Mouse (Mus musculus): Measurements from ENCODE around the gene Tnrc6c.
A peak's percentile ranks its signal among the peaks of the same experiment; 100 is the strongest.

Tnrc6c gene

DNA sequence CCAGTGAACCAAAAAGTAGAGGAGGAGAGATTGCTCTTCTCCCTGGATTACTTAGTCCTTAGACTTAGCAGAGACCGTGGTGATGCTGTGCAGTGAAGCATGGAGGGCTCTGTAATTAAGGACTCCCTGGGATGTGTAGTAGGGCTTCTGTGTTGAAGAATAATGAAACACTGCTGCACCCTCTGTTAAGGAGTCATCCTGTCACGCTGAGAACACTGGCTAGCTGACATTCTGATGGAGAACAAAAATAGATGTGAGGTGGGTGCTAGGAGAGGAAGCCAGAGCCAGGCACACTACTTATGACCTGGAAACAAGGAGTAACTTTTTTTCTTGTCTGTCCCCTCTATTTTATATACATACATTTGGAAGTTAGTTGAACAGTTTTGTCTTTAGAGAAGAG is 22.6 kb downstream of the Tnrc6c start:
- no peak for DNase-seq (ENCODE audit: low read depth, low spot score)

DNA sequence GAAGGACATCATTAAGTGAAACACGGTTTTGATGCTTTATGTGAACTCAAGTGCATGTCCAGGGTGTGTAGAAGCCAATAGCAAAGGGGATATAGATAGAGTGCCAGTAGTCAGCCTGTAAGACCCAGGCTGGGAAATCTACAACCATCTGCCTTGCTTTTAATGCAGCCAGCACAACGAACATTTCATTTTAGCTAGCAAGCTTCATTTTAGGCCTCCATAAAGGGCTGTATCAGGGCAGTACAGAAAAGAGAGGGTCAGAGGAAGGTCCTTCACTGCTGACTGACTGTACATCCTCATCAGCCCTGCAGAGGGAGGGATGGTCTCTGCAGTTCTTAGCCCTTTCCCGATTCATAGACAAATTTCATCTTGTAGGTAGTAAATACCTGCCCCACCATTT is 23.0 kb downstream of the Tnrc6c start:
- DNase-seq (ENCODE audit: low read depth, low spot score) = no peak

DNA sequence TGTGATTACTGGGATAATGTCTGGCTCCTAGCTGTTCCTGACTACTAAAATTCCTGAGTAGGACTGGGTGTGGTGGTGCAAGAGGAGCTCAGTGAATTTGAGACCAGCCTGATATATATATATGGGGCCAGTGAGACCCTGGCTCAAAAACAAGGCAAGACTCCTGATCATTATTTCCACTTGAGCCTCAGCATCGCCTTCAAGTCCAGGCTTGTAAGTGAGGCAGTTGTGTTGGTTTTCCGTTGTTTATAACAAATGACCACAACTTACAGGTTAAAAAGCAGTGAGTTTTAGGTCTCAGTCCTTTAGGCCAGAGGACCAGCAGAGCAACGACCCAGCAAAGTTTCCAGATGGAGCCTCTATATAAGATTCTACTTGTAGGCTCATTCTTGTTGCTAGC is 23.5 kb downstream of the Tnrc6c start:
- no peak for DNase-seq (ENCODE audit: low read depth, low spot score)

DNA sequence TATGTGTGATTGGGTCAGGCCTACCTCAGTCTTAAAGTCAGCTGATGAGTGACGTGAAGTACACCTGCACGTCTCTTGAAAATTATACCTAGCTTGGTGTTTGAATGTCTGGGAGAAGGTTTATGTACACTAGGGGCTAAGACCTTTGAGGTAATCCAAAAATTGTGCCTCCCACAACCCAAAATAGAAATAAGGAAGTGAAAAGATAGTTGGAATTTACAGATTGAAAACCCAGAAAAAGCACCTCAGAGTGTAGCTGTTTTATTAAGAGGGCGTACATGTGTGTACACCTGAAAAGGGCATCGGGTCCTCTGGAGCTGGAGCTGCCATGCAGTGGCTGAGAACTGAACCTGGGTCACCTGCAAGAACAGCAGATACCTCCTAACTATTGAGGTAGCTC is 24.1 kb downstream of the Tnrc6c start:
- no peak for DNase-seq (ENCODE audit: low read depth, low spot score)

DNA sequence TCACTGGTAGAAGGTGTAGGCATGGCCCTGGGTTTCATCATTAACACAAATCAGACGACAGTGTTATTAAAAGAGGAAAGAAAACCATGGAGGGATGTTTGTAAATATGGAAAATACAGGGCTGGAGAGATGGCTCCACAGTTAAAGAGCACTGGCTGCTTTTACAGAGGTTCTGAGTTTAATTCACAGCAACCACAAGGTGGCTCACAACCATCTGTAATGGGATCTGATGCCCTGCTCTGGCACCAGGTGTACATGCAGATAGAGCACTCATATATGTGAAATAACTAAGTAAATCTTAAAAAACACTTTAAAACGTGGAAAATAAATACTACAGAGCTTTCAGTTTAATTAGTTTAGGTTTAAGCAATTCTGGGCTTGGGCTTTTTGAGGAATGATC is 24.7 kb downstream of the Tnrc6c start:
- no peak for DNase-seq (ENCODE audit: low read depth, low spot score)

DNA sequence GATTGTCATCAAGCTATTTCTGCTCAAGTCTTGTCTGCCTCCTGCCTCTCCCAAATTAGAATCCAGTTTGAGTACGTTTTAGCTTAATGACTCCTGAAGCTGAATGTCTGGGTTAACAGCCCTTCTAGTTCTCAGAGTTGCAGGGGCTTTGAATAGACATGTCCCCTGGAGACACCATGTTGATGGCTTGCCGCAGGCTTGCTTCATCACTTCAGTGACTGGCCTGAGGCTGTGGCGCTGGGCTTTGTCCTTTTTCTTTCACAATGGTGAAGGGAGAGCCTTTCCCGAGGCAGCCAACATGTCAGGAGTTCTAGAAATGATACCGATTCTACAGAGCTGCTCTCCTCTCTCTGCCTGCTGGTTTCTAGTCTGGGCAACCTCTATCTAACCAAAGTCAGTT is 30.6 kb downstream of the Tnrc6c start:
- DNase-seq (ENCODE audit: low read depth, low spot score) = no peak

DNA sequence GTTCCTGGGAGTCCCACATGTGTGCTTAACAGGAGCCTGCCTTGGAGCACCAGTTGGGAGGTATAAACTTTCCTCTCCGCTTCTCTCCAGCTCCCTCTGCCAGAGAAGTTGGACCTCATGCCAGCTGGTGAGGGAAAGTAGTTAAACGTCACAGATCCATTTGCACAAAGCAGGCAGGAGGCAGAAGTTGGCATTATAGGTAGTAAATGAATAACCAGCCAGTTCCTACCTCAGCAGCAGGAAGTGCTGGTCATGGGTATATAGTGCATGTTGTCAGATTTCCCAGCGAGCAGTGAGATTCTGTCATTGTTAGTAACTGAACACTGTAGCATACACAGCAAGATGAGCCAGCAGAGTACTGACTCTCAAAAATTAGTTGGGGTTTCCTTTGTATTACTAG is 31.4 kb downstream of the Tnrc6c start:
- no peak for DNase-seq (ENCODE audit: low read depth, low spot score)

DNA sequence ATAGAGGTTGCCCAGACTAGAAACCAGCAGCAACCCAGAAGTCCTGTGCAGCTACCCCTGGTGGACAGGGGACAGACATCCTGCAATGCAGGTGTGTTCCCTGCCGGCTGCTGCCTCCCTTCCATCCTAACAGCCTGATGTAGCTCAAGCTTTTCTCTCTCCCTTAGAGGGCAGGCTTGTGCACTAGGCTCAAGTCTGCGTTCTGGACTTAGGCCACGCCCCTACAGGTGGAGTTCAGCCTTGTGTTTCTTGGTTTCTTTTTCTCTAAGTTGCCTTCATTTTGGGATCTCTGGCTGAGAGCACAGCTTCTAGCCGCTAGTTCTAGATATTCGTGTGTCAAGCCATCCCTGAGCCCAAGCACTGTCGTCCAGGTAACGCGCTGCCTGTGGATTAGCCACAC is 31.9 kb downstream of the Tnrc6c start:
- no peak for DNase-seq (ENCODE audit: low read depth, low spot score)

DNA sequence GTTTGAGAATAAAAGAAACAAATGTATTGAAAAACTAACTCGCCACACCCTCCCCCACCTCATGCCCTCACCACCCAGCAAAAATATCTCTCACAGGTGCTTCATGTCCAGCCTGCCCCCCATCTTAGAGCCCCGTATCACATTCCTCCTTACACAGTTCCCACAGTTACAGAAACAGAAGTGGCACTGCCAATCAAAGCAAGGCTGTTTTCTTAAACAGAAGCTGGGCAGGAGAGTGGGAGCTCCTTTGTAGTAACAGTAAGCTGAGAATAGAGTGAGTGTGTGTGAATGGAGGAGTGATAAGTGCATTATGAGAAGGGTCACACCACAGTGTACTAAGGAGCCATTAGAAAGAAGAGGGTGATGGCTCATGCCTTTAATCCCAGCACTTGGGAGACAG is 34.5 kb downstream of the Tnrc6c start:
- DNase-seq (ENCODE audit: low read depth, low spot score) = no peak

DNA sequence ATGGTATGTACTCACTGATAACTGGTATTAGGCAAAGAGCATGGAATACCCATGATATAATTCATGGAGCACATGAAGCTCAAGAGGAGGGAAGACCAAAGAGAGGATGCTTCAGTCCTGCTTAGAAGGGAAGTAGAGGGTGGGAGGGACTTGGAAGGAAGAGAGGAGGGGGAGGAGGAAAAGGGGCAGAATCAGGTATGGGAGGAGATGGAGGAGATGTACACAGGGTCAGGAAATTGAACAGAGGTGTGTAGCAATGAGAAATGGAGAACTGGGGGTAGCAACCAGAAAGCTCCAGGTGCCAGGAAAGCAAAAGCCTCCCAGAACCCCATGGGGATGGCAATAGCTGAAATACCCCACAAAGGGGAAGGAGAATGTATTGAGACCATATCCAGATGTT is 37.2 kb downstream of the Tnrc6c start:
- DNase-seq (ENCODE audit: low read depth, low spot score) = no peak

DNA sequence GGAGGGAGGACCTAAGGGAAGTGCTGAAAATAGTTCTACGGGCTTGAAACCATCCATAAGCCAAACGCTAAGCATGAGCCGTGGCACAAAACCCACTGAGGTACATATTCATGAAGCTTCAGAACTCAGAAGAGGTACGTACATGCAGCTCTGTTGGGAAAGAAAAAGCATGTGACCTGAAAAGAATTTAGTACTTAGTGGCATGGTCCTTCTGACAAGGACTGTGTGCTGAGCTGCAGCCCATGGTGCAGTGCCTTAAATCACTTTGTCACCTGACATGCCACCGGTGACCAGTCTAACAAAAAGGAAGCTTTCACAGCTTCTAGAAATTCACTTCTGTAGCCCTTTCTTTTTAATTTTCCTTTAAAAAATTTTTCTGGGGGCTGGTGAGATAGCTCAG is 40.0 kb downstream of the Tnrc6c start:
- DNase-seq (ENCODE audit: low read depth, low spot score) = no peak

DNA sequence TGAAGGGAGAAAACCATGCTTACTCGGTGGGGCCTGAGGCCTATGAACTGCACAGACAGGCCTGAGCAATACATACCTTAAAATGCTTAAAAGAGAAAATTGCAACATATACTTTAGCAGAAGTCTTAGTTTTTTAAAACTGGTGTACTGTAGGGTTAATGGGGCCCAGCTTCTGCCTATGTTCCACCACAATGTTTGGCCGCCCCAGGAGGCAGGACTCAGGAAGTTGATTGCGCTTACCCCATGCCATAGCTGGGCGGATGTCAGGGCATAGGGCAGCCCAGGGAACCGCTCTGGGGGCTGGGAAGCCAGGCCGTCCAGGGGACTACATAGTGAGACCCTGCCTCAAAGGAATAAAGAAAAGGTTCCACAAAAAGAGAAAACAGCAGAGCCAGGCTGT is 42.5 kb downstream of the Tnrc6c start:
- no peak for DNase-seq (ENCODE audit: low read depth, low spot score)

DNA sequence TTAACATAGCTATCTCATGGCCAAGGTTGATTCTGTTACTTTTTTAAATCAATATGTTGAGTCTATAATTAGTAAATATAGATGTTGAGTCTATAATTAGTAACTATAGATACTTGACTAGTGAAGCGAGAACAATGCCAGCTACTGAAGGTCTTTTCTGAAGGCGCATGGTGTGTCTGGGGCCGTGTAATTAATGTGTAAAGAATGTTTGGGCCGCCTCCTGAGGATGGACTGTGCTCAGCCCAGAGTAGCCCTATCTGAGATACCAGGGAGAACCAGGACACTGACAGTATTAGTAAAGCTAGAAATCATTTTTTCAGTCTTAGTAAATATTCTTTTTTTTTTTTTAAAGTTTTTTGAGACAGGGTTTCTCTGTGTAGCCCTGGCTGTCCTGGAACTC is 46.8 kb downstream of the Tnrc6c start:
- no peak for DNase-seq (ENCODE audit: low read depth, low spot score)

DNA sequence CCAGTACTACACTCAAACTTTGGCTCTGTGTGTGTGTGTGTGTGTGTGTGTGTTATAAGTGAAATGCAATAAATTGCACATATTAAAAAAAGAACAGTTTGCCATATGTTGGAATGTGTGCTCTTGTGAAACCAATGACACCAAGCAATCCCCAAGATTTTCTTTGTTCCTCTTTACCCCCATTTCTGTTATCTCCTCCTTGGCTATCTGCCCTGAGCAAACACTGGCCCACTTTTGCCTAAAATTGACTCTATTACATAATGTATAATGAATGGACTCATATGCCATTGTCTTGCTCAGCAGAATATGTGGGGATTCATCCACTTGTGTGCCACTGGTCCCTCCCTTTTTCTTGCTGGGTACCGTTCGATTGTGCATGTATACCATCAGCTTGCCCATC is 52.2 kb downstream of the Tnrc6c start:
- no peak for DNase-seq (ENCODE audit: low read depth, low spot score)

DNA sequence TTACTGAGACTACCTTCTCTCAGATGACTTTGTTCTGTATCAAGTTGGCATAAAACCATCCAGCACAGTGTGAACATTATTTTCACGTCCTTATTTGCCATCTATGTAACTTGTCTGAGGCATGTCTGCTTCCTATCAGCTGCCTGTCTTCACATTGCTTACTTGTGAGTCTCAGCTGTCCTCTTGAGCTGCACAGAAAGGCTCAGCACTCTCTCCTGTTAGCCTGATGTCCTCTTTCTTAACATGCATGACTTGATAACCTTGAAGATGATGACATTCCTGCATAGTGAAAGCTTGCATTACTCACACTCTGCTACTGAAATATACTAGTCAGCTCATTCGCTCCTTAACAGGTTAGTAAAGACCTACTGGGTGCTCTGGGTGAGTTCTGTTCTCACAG is 53.1 kb downstream of the Tnrc6c start:
- no peak for DNase-seq (ENCODE audit: low read depth, low spot score)

DNA sequence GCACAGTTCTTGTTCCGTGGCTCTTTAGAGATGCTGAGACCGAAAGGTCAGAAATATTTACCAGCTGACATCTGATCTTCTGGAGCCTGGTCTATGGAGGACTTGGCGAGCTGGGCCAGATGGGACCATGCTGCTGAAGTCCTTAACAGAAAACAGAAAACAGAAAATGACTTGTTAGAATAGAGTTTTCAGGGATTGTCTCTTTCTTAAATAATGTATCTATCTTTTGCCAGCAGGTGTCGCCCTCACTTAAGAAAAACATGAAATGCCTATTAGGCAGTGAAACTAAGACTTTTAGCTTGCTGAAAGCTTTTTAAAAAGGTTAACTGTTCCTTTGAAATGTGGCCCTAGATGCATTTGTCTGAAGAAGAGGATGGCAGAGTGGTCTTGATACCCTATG is 55.2 kb downstream of the Tnrc6c start:
- DNase-seq (ENCODE audit: low read depth, low spot score) = peak; percentile 64

DNA sequence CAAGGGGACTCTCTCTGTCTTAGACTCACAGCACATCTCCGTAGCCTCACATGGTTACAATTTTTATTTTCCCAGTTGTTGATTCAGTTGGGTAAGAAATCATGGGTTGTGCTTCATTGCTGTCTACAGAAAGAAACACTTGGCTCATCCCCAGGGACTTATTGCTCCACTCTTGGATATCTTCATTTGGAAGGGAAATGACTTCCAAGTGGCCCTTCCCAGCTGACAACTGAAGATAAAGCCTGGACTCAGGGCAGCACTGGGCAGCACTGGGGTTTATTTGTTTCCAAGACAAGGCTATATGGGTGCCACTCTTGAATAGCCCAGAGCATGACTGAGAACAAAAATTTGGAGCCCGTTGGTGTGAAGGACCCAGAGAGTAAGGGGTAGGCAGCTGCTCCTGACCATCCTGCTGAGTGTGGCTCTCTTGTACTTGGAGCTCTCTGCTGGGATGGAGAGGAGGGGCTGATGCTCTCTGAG is 56.8 kb downstream of the Tnrc6c start:
- no peak for DNase-seq (ENCODE audit: low read depth, low spot score)

DNA sequence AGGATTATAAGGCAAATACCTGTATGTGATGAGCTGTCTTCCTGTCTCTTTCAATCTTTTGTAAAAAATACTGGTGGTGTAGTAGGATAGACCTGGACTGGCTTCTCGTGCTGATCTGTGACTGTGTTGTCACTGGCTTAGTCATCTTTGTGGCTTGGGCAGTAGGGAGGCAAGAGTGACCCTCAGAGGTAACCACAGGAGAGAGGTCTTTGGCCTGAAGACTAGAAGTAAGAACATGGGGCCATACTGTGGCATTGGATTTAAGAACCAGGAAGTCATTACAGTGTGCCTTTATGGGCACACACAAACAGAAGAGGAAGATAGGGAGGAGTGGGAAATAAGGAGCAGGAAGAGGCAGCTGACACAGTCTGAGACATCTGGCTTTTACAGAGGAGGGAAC is 58.0 kb downstream of the Tnrc6c start:
- no peak for DNase-seq (ENCODE audit: low read depth, low spot score)

DNA sequence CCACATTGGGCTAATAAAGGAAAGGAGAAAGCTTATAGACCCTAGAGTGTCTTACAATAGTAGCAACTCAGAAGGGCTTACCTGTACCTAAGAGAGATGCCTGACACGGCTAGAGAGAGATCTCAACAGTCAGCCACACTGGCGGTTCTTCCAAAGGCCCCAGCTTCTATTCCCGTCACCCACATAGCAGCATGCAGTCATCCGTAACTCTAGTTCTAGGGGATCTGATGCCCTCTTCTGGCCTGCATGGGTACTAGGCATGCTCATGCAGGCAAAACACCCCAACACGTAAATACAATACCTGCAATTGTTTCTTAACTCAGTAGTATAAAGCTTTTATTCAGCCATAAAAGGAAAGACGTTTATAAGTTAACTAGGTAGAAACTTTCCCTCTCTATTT is 59.3 kb downstream of the Tnrc6c start:
- no peak for DNase-seq (ENCODE audit: low read depth, low spot score)

DNA sequence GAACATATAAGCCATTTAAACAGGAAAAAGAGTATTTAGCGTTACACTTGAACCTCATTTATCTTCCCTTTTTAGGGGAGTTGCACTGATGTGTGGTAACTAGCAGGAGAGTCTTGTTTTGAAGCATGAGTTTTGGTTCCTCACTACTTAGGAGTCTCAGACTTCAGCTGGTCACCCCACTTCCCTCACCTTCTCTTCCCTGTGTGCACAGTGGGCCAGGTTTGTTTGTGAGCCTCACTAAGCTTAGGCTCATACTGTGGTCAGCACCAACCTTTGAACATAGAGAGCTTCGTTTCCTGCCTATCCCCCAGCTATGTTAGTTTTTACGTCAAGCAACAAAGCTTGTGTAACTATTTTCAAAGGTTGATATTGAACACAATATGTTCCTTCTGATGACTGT is 64.7 kb downstream of the Tnrc6c start:
- no peak for DNase-seq (ENCODE audit: low read depth, low spot score)

DNA sequence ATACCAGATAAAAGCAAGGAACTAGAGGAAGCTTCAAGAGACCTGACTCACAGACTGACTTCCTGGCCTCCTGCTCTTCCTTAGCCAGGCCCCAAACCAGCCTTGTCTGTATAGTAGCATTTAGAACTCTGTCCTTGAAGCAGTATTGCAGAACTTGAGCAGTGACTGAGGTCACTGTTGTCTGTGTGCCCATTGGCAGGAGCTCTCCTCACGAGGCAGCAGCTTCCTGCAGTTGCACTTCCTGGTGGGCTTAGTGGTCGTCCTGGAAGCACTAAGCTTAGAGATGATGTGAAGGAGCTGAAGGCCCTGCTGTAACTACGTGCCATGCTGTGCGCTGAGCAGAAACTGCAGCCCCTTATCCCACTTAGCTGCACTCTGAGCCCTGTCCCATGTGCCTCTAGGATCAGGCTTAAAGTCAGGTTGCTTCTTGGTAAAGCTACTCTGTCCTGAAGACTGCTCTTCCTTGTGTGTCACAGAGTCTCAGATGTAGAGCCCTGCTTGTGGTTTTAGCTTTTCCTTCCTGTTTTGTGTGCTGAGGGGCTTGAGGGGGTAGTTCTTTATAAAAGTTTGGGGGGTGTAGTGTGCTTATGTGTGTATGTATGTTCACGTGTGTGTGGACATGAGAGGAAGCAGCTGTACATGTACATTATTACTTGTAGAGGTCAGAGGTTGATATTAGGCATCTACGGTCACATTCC is 70.7 kb downstream of the Tnrc6c start:
- no peak for DNase-seq (ENCODE audit: low read depth, low spot score)

DNA sequence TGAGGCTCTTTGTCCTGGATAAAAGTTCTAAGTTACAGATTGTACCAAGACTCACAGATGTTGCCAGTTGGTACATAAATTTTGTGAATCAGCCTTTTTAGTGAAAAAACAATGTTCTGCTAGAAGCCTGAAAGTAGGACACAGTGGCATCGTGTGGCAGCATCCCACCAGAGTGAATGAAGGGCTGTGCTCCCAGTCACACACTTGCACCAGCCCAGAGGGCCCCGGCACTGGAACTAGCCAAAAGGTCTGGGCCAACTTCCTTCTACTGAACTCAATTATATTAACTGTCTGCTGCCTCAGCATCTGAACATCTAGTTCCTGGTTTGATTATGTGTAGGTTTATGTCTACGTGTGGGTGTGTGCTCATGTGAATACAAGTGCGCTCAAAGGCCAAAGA is 72.9 kb downstream of the Tnrc6c start:
- DNase-seq (ENCODE audit: low read depth, low spot score) = no peak

DNA sequence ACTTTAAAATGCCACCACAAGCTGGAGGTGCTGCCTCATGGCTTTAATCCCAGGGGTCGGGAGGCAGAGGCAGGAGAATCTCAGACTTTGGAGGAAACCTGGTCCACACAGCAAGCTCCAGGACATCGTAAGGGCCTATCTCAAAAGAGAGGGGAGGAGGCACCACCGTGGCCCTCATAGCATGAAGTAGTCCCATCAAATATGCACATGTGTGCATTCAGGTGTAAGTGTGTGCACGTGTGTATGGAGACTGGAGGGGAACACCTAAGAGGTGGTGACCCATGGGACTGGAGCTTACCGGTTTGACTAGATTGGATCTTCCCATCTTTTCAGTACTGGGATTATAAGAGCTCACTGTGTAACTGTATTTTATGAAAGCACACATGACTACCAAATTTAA is 74.2 kb downstream of the Tnrc6c start:
- DNase-seq (ENCODE audit: low read depth, low spot score) = no peak

DNA sequence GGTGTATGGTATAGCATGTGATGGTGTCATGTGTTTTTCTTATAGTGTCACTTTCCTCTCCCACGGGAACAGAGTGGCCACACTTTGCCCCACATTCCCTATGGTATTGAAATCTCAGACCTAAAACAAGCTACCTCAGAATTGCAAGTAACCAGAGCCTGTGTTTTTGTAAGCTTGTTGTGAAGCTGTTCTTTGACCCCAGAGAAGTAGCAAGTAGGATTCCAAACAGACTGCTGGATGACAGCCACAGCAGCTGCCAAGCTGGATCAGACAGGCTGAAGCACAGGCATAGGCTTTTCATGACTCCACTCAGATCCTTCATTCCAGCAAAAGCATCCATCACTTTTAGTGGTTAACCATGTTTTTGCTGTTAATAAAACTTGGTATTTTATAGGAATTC is 74.8 kb downstream of the Tnrc6c start:
- no peak for DNase-seq (ENCODE audit: low read depth, low spot score)

Data from c-Kit-negative CD71-positive TER-119-positive erythroid progenitor cells, embryonic 14.5 days (primary cell).